Mouse (Mus musculus) brain, embryonic 14.5 days (tissue): ENCODE measurements around the gene Rps2.

ENCODE experiments used
- CTCF ChIP-seq: fragments of 200-500 bp; IDR thresholded peaks from 2 replicates; pipeline ENCODE4 v1.5.1; 2012; ENCODE audit warnings: inconsistent platforms, mild to moderate bottlenecking, moderate library complexity, borderline replicate concordance; ENCODE audit not compliant: insufficient read depth, insufficient read length; ENCODE audit errors: extremely low read depth
- POLR2A ChIP-seq: fragments of 200-500 bp; IDR thresholded peaks from 2 replicates; pipeline ENCODE4 v1.6.1; 2012; ENCODE audit warnings: mild to moderate bottlenecking, inconsistent platforms, borderline replicate concordance; ENCODE audit not compliant: poor library complexity, insufficient read depth, insufficient read length, severe bottlenecking; ENCODE audit errors: extremely low read depth

- TF ChIP-seq CTCF (no peak), POLR2A (no peak)
These were observed 16.6 kb downstream of the Rps2 start for GRCm38 (mm10) chr17:24734513-24734912.
